Mouse (Mus musculus) intestine, embryonic 14.5 days (tissue): Measurements from ENCODE around the gene Nox1. TPM values are rescaled to one million over a fixed set of nuclear protein-coding genes. Genes with fewer than 3 reads are reported as not detected.
A peak's percentile ranks its signal among the peaks of the same experiment; 100 is the strongest.
"Not testable (repeated sequence)": the region's sequence is repeated elsewhere in the genome, so short reads cannot be mapped to it uniquely, and the experiment has no call there.

ENCODE experiments used
- ATAC-seq: fragments of 200-750 bp; cut with Nextera tagmentation; replicated peaks from 2 replicates; pipeline ENCODE4 v1.8.0; 2017; ENCODE audit warnings: low read depth, moderate number of reproducible peaks, moderate TSS enrichment, moderate library complexity; ENCODE audit not compliant: low FRiP score, low TSS enrichment
- DNase-seq: peaks from one replicate; pipeline ENCODE4 v3.0.0-alpha.2; 2018; ENCODE audit warnings: low spot score
- H3K27ac ChIP-seq: fragments of 300-500 bp; sonication (generic); 2 replicates; pipeline ENCODE4 v1.5.1; 2014; ENCODE audit warnings: low read depth, mild to moderate bottlenecking, control low read depth
- H3K27me3 ChIP-seq: fragments of 300-500 bp; sonication (generic); replicated peaks from 2 replicates; pipeline ENCODE4 v1.6.1; 2014; ENCODE audit warnings: low read length, control low read depth; ENCODE audit not compliant: control insufficient read depth, insufficient read depth
- H3K36me3 ChIP-seq: fragments of 300-500 bp; sonication (generic); 2 replicates; pipeline ENCODE4 v1.6.1; 2014; ENCODE audit warnings: low read length, control low read depth; ENCODE audit not compliant: control insufficient read depth, insufficient read depth
- H3K4me1 ChIP-seq: fragments of 300-500 bp; sonication (generic); replicated peaks from 2 replicates; pipeline ENCODE4 v1.6.1; 2014; ENCODE audit warnings: low read length, control low read depth, mixed read lengths; ENCODE audit not compliant: control insufficient read depth, insufficient read depth
- H3K4me2 ChIP-seq: fragments of 300-500 bp; sonication (generic); 2 replicates; pipeline ENCODE4 v1.6.1; 2014; ENCODE audit warnings: low read length
- H3K4me3 ChIP-seq: fragments of 300-500 bp; sonication (generic); 2 replicates; pipeline ENCODE4 v1.5.1; 2014; ENCODE audit warnings: low read depth, low read length, control low read depth, mixed read lengths
- H3K9ac ChIP-seq: fragments of 300-500 bp; sonication (generic); 2 replicates; pipeline ENCODE4 v1.6.1; 2014; ENCODE audit warnings: mild to moderate bottlenecking, low read length
- H3K9me3 ChIP-seq: fragments of 300-500 bp; sonication (generic); 2 replicates; pipeline ENCODE4 v1.6.1; 2016; ENCODE audit warnings: low read length, control low read depth; ENCODE audit not compliant: control insufficient read depth
- WGBS: fragments of 180-500 bp; shearing (Covaris S2); extraction: QIAGEN DNeasy Blood & Tissue Kit; methylation state at CpG from one replicate; pipeline ENCODE4 v1.1.7; 2014; 5-methylcytosine and 5-hydroxymethylcytosine counted together
- polyA plus RNA-seq: library from polyadenylated mRNA; unstranded; fragments of >200 nt; fragmentation: Nextera tagmentation; extraction: Ambion mirVana; gene quantifications from 2 replicates; pipeline ENCODE4 v1.2.1, GENCODE M21; 2014

The Nox1 gene
- polyA plus RNA-seq, 1 experiment from 2014 or later: 0.41 TPM

GRCm38 (mm10) chrX:134211151-134211642 lies 10.6 kb downstream of the Nox1 start:
- no peak overlapping the region for H3K27ac ChIP-seq
- no peak overlapping the region for H3K4me2 ChIP-seq
- no peaks in the 10 kb centered on the region for H3K27me3 ChIP-seq
- H3K36me3 ChIP-seq: no peaks in the 10 kb centered on the region
- no peak overlapping the region for H3K9ac ChIP-seq
- H3K4me1 ChIP-seq: no peaks in the 10 kb centered on the region
- DNase-seq (no peak), ATAC-seq (no peak)
- H3K9me3 ChIP-seq: no peaks in the 10 kb centered on the region
- no peak overlapping the region for H3K4me3 ChIP-seq
- WGBS: 87% methylated on average over 7 of the region's 7 CpGs

GRCm38 (mm10) chrX:134208491-134208890 lies 13.3 kb downstream of the Nox1 start:
- ATAC-seq (no peak), DNase-seq (no peak)
- Histone ChIP-seq H3K27me3 (no peaks in the 10 kb centered on the region), H3K4me2 (no peak overlapping the region), H3K9me3 (no peaks in the 10 kb centered on the region), H3K36me3 (no peaks in the 10 kb centered on the region), H3K4me1 (no peaks in the 10 kb centered on the region), H3K27ac (no peak overlapping the region), H3K9ac (no peak overlapping the region), H3K4me3 (no peak overlapping the region)
- 72% methylated on average over 2 of the region's 2 CpGs for WGBS

- not testable (repeated sequence) for H3K36me3 ChIP-seq, ATAC-seq, H3K9ac ChIP-seq, H3K4me3 ChIP-seq, DNase-seq, H3K27ac ChIP-seq, H3K9me3 ChIP-seq, H3K4me2 ChIP-seq, H3K27me3 ChIP-seq, H3K4me1 ChIP-seq
- 89% methylated on average over 8 of the region's 9 CpGs for WGBS
Observed at GRCm38 (mm10) chrX:134187201-134187600, 34.6 kb downstream of the Nox1 start, which contains the start of gene Arl13a. Arl13a (plus strand) TSS chrX:134187501.

GRCm38 (mm10) chrX:134174699-134175098 lies 47.1 kb downstream of the Nox1 start:
- Histone ChIP-seq H3K9me3 (no peaks in the 10 kb centered on the region), H3K9ac (no peak overlapping the region), H3K27me3 (no peaks in the 10 kb centered on the region), H3K27ac (no peak overlapping the region), H3K4me1 (no peaks in the 10 kb centered on the region), H3K4me2 (no peak overlapping the region), H3K4me3 (no peak overlapping the region), H3K36me3 (no peaks in the 10 kb centered on the region)
- ATAC-seq (no peak), DNase-seq (no peak)
- WGBS: 100% methylated on average over 1 of the region's 1 CpGs

GRCm38 (mm10) chrX:134170584-134170983 lies 51.2 kb downstream of the Nox1 start:
- no peak overlapping the region for H3K4me3 ChIP-seq
- H3K4me1 ChIP-seq: no peaks in the 10 kb centered on the region
- no peak overlapping the region for H3K27ac ChIP-seq
- H3K36me3 ChIP-seq: no peaks in the 10 kb centered on the region
- H3K9ac ChIP-seq: no peak overlapping the region
- no peak for DNase-seq
- H3K4me2 ChIP-seq: no peak overlapping the region
- WGBS: 96% methylated on average over 1 of the region's 1 CpGs
- H3K27me3 ChIP-seq: no peaks in the 10 kb centered on the region
- no peak for ATAC-seq
- H3K9me3 ChIP-seq: no peaks in the 10 kb centered on the region

GRCm38 (mm10) chrX:134163484-134163883 lies 58.3 kb downstream of the Nox1 start:
- DNase-seq (no peak), ATAC-seq (no peak)
- no peaks in the 10 kb centered on the region for H3K4me1 ChIP-seq
- H3K9ac ChIP-seq: no peak overlapping the region
- H3K9me3 ChIP-seq: no peaks in the 10 kb centered on the region
- no peaks in the 10 kb centered on the region for H3K36me3 ChIP-seq
- 38% methylated on average over 4 of the region's 4 CpGs for WGBS
- no peaks in the 10 kb centered on the region for H3K27me3 ChIP-seq
- H3K27ac ChIP-seq: no peak overlapping the region
- H3K4me3 ChIP-seq: no peak overlapping the region
- H3K4me2 ChIP-seq: no peak overlapping the region

- WGBS: 17% methylated on average over 11 of the region's 11 CpGs
- Histone ChIP-seq H3K4me3 (peak overlapping the region; percentile 10; the same call in 1 of the 2 replicates), H3K4me1 (no peaks in the 10 kb centered on the region), H3K4me2 (peak overlapping the region; percentile 45), H3K27ac (no peak overlapping the region), H3K9ac (no peak overlapping the region), H3K27me3 (no peaks in the 10 kb centered on the region), H3K9me3 (no peaks in the 10 kb centered on the region), H3K36me3 (no peaks in the 10 kb centered on the region)
- DNase-seq (no peak), ATAC-seq (no peak)
Observed at GRCm38 (mm10) chrX:134162826-134163225, 58.9 kb downstream of the Nox1 start.

- no peak for DNase-seq
- Histone ChIP-seq H3K4me3 (peak within 1 kb of the TSS; percentile 10; the same call in 1 of the 2 replicates), H3K27me3 (no peaks in the 10 kb centered on the region), H3K27ac (no peak within 1 kb of the TSS), H3K36me3 (no peaks in the 10 kb centered on the region), H3K4me2 (peak within 1 kb of the TSS; percentile 45), H3K9me3 (no peaks in the 10 kb centered on the region), H3K9ac (no peak within 1 kb of the TSS), H3K4me1 (no peaks in the 10 kb centered on the region)
- ATAC-seq: no peak
- 19% methylated on average over 16 of the region's 16 CpGs for WGBS
Observed at GRCm38 (mm10) chrX:134162043-134162720, 59.6 kb downstream of the Nox1 start, which contains the start of gene Xkrx. Xkrx (minus strand) TSS chrX:134162076.

GRCm38 (mm10) chrX:134160442-134160841 lies 61.3 kb downstream of the Nox1 start:
- no peak for ATAC-seq
- Histone ChIP-seq H3K4me2 (no peak overlapping the region), H3K36me3 (no peaks in the 10 kb centered on the region), H3K27me3 (no peaks in the 10 kb centered on the region), H3K9me3 (no peaks in the 10 kb centered on the region), H3K4me3 (no peak overlapping the region), H3K4me1 (no peaks in the 10 kb centered on the region), H3K27ac (no peak overlapping the region), H3K9ac (no peak overlapping the region)
- no peak for DNase-seq
- 90% methylated on average over 2 of the region's 2 CpGs for WGBS
